Mouse (Mus musculus): ENCODE measurements around the gene Ina.

GRCm38 (mm10) chr19:47049061-47049460, 34.6 kb downstream of the Ina start:
- no peak for TF ChIP-seq CTCF (IDR thresholded peaks at IDR 0.05; ENCODE audit: low read depth, low read length)
- TF ChIP-seq TAL1 (conservative IDR thresholded peaks at IDR 0.05; ENCODE audit: low read depth, low read length), result no peak

Measured in G1E (cell line).